Mouse (Mus musculus) kidney, postnatal 14 days (tissue): Measurements from ENCODE around the gene Zfp217.

Source experiments
- DNase-seq: peaks from one replicate; pipeline ENCODE4 v3.0.0; 2022; ENCODE audit warnings: mixed read lengths

Zfp217 gene

DNA sequence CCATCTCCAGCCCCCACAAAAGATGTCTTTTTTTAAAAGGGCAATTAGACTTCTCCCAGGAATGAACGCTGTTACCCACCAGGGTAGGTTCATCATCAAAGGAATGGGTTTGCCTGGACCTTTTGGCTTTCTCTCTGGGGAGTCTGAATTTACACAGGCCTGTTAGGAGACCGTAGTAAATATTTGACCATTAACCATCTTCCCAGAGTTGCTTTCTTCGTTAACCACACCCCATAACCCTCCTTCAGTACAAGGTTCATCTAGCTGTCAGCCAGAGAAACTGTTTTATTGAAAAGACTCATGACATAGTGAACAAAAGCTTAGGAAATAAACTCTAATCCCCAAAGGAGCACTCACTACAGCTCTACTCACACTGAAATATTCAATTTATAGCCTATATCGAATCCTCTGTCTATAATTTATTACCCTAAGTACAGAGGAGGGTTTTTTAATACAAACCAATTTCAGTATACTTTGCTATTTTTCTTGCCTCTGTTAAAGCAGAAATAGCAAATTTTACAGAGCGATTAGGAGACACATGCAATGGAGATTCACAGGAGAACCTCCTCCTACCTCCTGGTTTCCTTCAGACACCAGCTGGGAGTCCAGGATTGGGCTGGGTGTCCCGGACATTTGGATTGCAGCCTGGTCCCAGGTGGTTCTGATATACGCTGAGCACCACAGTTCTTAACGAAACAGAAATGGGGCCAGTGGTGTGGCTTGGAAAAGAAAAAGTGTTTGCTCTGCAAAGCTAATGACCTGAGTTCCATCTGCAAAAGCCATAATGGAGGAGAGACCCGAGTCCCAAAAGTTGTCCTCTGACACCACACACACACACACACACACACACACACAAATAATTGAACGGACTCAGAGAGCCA is 56.1 kb downstream of the Zfp217 start:
- DNase-seq = peak; percentile 30

DNA sequence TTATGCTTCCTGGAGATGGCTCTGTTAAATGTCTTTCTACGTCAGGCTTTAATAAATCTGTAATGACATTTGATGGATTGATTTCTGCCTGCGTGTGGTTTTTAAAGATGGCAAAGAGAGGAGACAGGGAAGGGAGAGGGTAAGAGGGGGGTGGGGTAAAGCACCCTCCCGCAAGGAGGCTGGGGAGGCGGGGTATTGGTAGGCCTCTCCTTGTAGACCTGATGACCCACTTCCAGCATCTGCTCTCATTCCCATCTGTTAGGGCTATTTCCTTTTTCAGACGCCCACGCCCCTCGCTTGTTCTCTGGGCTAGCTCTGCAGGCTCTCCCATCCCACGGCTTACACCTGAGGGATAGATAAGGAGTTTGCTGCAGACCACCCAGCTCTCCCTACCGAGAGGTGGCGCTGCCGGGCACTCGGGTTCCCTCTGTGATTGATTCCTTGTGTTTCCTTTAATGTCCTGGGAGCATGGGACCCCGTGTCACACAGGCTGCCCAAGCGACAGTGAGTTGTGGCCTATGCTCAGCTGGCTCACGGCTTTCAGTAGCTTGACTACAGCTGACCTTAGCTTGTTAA is 69.4 kb downstream of the Zfp217 start:
- no peak for DNase-seq

DNA sequence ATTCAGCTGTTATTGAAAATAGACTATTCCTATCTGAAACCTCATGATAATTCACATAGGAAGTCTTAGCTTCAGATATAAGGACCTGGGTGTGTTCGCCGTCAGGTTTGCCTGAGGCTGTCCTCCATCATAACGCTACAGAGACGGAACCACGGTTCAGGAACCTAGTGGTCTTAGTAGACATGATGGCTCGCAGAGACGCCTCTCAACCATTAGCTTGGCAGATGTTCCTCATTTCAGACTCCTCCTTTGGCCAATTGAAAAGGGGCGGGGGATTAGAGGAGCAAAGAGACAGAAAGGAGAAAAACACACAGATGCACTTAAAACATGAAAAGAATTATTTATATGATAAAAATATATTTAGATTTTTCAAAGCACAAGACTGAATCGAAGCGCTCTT is 69.9 kb downstream of the Zfp217 start:
- no peak for DNase-seq

DNA sequence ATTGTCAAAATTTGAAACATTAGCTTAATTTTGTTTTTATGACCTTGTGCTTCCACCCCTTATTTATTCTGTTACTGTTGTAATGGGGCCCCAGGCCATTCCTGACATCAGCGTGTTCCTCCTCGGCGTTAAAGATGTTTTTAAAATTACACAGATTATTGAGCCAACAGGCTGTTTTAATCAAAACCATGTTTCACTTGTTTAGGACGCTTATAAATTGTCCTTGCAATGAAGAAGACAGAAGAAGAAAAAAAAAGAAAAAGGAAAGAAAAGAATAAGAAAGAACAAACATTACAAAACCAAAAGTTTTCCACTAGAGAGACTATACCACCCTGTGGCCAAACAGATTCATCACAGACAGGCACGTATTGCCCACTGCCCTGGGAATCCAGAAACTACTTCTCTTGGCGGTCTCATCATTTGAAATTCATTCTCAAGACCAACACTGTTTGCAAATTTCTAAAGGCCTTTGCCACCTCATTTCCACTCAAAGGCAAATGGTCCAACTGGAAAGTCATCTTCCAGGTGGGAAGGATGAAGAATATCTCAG is 70.9 kb downstream of the Zfp217 start:
- peak; percentile 45 for DNase-seq

DNA sequence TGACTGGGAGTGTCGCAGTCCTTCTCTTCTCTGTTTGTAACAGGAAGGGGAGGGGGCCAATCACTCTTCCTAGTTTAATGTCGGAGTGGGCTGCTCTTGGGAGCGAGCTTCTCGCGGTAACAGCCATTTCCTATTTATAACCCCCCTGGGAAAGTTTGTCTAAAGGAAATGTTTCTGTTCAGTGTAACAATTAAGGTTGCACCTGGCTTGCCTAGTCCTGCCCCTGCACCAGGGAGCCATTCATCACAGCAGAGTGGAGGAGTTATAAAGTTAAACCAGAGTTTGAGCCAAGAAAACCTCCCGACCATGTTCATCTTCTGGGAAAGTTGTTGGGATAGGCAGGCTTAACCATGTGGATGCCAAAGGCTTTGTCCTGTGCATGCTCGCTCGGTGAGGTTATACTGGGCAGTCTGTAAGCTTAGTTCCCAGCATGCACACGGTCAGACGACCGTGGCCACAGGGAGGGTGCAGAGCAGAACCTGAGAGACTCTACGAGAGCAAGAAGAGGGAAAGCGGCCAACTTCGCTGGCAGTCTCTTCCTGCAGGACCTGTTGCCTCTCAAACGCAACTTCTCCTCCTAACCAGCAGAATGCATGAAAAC is 77.2 kb downstream of the Zfp217 start:
- peak; percentile 49 for DNase-seq

DNA sequence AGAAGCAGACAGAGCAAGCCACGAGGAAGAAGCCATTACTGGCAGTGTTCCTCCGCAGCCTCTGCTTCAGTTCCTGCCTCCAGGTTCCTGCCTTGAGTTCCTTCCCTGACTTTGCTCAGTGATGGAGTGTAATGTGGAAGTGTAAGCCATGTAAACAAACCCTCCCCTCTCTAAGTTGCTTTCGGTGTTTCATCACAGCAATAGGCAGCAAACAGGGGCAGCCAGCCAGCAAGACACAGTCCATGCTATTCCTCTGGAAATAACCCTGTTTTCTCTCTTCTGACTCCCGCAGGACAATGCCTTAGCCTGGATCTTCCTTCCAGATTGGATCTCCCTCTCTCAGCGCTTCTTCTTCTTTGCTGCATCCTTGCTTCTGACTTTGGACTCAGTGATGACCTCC is 77.9 kb downstream of the Zfp217 start:
- DNase-seq = no peak

DNA sequence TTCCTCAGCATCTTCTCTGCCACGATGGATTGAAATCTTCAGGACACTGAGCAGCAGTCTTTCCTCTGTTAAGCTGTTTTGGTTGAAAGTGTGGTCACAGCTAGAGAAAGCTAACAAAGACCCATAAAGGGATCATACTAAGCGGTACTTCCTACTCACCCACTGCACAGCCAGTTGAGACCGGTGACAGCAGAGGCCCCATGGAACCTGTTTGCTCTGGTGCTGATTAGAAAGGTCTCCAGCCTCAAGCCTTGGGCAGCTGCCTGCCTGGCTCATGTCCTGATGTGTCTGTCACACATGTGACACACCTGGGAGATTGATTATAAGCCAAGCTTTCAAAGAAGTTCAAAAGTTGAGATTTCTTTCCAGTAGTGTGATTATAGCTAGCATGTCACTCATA is 85.5 kb downstream of the Zfp217 start:
- DNase-seq = no peak

DNA sequence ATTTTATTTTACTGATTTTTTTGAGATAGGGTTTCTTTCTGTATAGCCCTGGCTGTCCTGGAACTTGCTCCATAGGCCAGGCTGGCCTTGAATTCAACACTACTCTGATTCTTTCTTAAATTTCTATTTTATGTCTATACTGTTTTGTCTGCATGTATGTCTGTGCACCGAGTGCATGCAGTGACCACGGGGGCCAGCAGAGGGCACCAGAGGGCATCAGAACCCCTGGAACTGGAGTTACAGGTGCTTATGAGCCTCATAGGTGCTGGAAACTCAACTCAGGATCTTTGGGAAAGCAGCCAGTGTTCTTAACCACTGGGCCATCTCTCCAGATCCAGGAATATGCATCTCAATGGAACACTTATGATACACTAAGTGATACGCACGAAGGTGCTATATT is 87.8 kb downstream of the Zfp217 start:
- no peak for DNase-seq

DNA sequence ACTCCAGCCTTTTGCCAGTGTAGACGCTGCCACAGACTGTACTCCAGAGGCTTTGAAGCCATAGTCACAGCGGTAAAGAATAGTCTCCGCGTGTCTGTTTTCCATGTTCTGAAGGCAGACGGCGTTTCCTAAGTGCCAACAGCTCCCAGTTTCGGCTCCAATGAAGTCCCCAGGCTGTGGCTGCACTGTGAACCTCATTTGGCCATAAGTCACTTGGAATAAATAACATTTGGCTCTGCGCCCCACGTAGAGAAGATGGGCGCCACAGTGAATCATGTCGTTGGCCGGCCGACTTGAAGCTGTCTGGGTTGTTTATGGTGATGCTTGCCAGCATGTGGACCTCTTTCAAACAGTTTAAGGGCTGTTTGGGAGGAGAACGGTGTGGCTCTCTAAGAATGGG is 89.1 kb downstream of the Zfp217 start:
- DNase-seq = peak; percentile 51
